Mouse (Mus musculus) G1E (cell line): ENCODE results near the gene Gm10065. TPM values are rescaled to one million over a fixed set of nuclear protein-coding genes. Genes with fewer than 3 reads are reported as not detected.
"Not testable (repeated sequence)": the region's sequence is repeated elsewhere in the genome, so short reads cannot be mapped to it uniquely, and the experiment has no call there.

Experiments used
- ATAC-seq: 2 replicates; pipeline ENCODE4 v1.8.0; 2016; ENCODE audit warnings: mild to moderate bottlenecking; ENCODE audit not compliant: insufficient number of reproducible peaks, poor library complexity, low FRiP score, severe bottlenecking; ENCODE audit errors: extremely low read depth
- DNase-seq: peaks from one replicate; pipeline ENCODE4 v3.0.0; 2012; ENCODE audit warnings: low spot score
- H3K27me3 ChIP-seq: 2 replicates; pipeline ENCODE4 v1.6.1; 2012; ENCODE audit warnings: mild to moderate bottlenecking, low read length, inconsistent platforms; ENCODE audit not compliant: insufficient read depth
- H3K36me3 ChIP-seq: replicated peaks from 2 replicates; pipeline ENCODE3; 2012; ENCODE audit warnings: mild to moderate bottlenecking, inconsistent platforms
- H3K4me1 ChIP-seq: 2 replicates; pipeline ENCODE4 v1.6.1; 2012; ENCODE audit warnings: low read depth, low read length, inconsistent platforms, mixed read lengths; ENCODE audit not compliant: insufficient read depth
- H3K4me3 ChIP-seq: 2 replicates; pipeline ENCODE4 v1.5.1; 2012; ENCODE audit warnings: low read depth, mild to moderate bottlenecking, inconsistent platforms, low read length, moderate library complexity, mixed read lengths
- H3K9me3 ChIP-seq: replicated peaks from 2 replicates; pipeline ENCODE4 v1.6.1; 2012; ENCODE audit warnings: inconsistent platforms
- CTCF ChIP-seq: IDR thresholded peaks from 2 replicates; pipeline ENCODE4 v1.5.1; 2012; ENCODE audit warnings: low read depth, low read length, inconsistent platforms, mixed read lengths
- GATA1 ChIP-seq: IDR thresholded peaks from 2 replicates; pipeline ENCODE4 v1.6.1; 2012; ENCODE audit warnings: borderline replicate concordance, low read length, inconsistent platforms, mixed read lengths
- GATA2 ChIP-seq: IDR thresholded peaks from 2 replicates; pipeline ENCODE4 v1.6.1; 2012; ENCODE audit warnings: low read depth, low read length, inconsistent platforms, borderline replicate concordance
- POLR2AphosphoS5 ChIP-seq: IDR thresholded peaks from 2 replicates; pipeline ENCODE4 v1.6.1; 2012; ENCODE audit warnings: low read depth, low read length, inconsistent platforms; ENCODE audit not compliant: insufficient replicate concordance
- TAL1 ChIP-seq: conservative IDR thresholded peaks from 2 replicates; pipeline ENCODE4 v1.6.1; 2012; ENCODE audit warnings: low read depth, low read length, inconsistent platforms, mixed read lengths
- polyA plus RNA-seq: library from polyadenylated mRNA; stranded (reverse); fragments of >175 nt; gene quantifications from 2 replicates; pipeline ENCODE4 v1.2.3, GENCODE M21; 2012
- total RNA-seq, 2 experiments: library from RNA; stranded (forward) in 1 of 2; stranded (reverse) in 1 of 2; fragments of 200-1000 nt in 1 of 2; fragments of >200 nt in 1 of 2; fragmentation: Nextera tagmentation in 1 of 2; gene quantifications; 2 replicates each; pipeline ENCODE4 v1.2.3; 2014 to 2017

Gene Gm10065
- total and polyA plus RNA-seq, 3 experiments: 0.93 TPM; not detected in 2

DNA sequence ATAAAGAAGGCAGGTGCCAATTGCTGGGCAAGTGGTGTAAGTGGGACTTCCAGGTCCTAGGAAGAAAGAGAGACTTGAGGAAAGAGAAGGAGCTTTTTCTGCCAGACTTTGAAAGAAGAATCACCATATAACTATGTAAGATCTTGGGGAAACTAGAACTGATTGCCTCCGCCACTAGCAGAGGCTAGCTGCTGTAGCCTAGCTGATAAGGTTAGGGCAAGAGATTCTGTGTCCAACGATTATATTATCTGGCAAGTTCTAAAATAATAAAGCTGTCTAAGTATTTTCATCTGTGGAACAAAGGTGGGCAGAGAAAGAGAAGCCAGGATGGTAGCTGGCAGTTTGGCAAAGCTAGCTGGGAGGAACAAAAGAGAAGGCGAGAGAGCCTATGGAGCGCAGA is 6.8 kb downstream of the Gm10065 start:
- DNase-seq (no peak), ATAC-seq (no peak)
- peaks cover 19% of the 10 kb centered on the region for H3K27me3 ChIP-seq
- H3K4me1 ChIP-seq: peaks cover 14% of the 10 kb centered on the region
- no peak for TF ChIP-seq CTCF
- TF ChIP-seq TAL1: no peak
- no peak for TF ChIP-seq GATA1
- TF ChIP-seq POLR2AphosphoS5: no peak
- TF ChIP-seq GATA2: no peak
- H3K4me3 ChIP-seq: no peak overlapping the region
- H3K36me3 ChIP-seq: no peaks in the 10 kb centered on the region
- H3K9me3 ChIP-seq: no peaks in the 10 kb centered on the region

DNA sequence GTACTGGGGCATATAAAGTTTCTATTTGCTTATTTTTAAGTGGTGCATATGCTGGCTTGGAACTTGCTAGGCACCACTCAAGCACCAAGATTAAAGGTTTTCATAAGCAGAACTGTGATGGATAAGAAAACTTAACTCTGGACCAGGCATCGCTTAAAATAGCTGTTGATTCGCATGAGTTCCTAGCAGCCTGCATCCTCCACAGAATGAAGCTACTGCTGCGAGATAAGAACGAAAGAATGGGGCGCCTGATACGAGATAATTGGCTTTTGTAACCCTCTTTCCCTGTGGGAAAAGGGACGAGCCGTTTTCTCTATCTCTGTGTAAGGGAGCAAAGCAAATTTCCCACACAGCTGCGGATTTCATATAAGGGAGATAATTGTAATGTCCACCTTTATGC is 10.1 kb downstream of the Gm10065 start:
- no peaks in the 10 kb centered on the region for H3K9me3 ChIP-seq
- H3K27me3 ChIP-seq: peaks cover 16% of the 10 kb centered on the region
- H3K36me3 ChIP-seq: no peaks in the 10 kb centered on the region
- DNase-seq: no peak
- no peak overlapping the region; the same call in 1 of the 2 replicates for H3K4me3 ChIP-seq
- H3K4me1 ChIP-seq: peaks cover 14% of the 10 kb centered on the region
- ATAC-seq: no peak
- no peak for TF ChIP-seq CTCF
- TF ChIP-seq GATA1: no peak

- peaks cover 14% of the 10 kb centered on the region for H3K4me1 ChIP-seq
These were observed 10.9 kb downstream of the Gm10065 start, which contains the start of gene Nkapl for GRCm38 (mm10) chr13:21468061-21469019. TSS of gene Nkapl (minus strand) at chr13:21468509.

DNA sequence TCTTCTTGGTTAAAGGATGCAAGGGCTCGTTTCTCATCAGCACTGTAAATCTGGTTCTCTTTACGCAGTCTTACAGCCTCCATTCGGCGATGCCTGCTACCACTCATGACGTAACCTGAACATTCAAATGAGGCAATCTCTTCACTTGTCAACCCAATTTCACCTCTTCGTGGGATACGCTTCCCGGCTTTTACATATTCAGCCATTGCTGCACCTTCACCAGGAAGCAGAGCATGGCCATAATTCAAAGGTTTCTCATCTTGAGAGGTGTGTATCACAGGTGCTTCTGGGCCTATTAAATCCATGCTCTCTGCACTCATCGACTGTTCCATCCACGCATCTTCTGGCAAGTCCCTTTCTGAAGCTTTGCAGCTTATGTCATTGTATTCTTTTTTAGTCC is 11.9 kb downstream of the Gm10065 start:
- Histone ChIP-seq H3K36me3 (no peaks in the 10 kb centered on the region), H3K27me3 (peaks cover 12% of the 10 kb centered on the region), H3K4me1 (peaks cover 17% of the 10 kb centered on the region), H3K9me3 (no peaks in the 10 kb centered on the region), H3K4me3 (no peak overlapping the region)
- DNase-seq (no peak), ATAC-seq (no peak)
- no peak for TF ChIP-seq POLR2AphosphoS5
- no peak for TF ChIP-seq GATA1
- no peak for TF ChIP-seq CTCF
- no peak for TF ChIP-seq TAL1
- TF ChIP-seq GATA2: no peak

More at GRCm38 (mm10) chr13:21468061-21469019, 10.9 kb downstream of the Gm10065 start, which contains the start of gene Nkapl:
- H3K4me3 ChIP-seq: peak within 1 kb of the TSS; percentile 75
- DNase-seq (peak; percentile 83), ATAC-seq (peak; percentile 90)
- peaks cover 15% of the 10 kb centered on the region for H3K27me3 ChIP-seq
- no peaks in the 10 kb centered on the region for H3K9me3 ChIP-seq
- TF ChIP-seq GATA1 (no peak), GATA2 (no peak), POLR2AphosphoS5 (no peak), CTCF (no peak), TAL1 (no peak)
- H3K36me3 ChIP-seq: no peaks in the 10 kb centered on the region

DNA sequence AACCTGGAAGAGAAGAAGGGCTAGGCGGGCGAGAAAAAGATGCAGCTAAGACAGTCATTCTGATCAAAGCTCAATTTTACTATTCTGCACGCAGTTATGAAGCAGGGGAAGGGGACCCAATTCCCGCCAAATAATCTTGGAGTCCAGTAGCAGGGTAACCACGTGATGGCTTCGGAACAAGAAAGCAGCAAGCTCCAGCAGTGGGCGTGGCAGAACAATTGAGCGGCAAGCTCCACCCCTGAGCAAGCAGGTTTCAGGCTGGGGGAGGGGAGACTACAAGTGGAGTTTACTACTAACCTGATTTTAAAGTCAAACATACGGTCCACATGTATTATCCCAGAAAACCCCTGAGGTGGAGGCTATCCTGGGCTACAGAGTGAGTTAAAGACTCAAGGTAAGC is 16.7 kb downstream of the Gm10065 start:
- H3K4me1 ChIP-seq, H3K36me3 ChIP-seq, H3K9me3 ChIP-seq, DNase-seq, ATAC-seq, H3K4me3 ChIP-seq: not testable (repeated sequence)
- peaks cover 13% of the 10 kb centered on the region for H3K27me3 ChIP-seq

DNA sequence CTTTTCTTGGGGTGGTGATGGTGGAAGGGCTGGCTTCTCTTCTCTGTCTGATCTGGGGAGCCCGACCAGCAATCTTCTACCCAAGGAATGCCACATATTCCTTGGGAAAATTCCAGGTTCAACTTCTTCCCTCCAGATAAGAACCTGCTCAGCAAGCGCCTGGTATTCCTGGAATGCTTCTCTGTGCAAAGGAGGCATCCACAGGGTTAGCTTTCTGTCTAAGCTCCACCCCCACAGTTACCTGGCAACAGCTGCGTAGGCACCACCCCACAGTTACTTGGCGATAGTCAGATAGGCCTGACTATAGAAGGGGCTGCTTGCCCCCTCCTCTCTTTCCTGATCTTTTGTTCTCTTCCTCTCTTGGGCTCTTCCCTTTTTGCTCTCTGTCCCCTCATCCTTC is 22.9 kb downstream of the Gm10065 start:
- Histone ChIP-seq H3K36me3 (peaks cover 7% of the 10 kb centered on the region), H3K27me3 (peaks cover 13% of the 10 kb centered on the region), H3K9me3 (no peaks in the 10 kb centered on the region), H3K4me3 (no peak overlapping the region), H3K4me1 (peaks cover 14% of the 10 kb centered on the region)
- no peak for DNase-seq
- TF ChIP-seq CTCF (no peak), GATA1 (no peak), TAL1 (no peak), POLR2AphosphoS5 (no peak)
- no peak for ATAC-seq
